Mouse (Mus musculus): ENCODE results near the gene Btbd8.

The Btbd8 gene

DNA sequence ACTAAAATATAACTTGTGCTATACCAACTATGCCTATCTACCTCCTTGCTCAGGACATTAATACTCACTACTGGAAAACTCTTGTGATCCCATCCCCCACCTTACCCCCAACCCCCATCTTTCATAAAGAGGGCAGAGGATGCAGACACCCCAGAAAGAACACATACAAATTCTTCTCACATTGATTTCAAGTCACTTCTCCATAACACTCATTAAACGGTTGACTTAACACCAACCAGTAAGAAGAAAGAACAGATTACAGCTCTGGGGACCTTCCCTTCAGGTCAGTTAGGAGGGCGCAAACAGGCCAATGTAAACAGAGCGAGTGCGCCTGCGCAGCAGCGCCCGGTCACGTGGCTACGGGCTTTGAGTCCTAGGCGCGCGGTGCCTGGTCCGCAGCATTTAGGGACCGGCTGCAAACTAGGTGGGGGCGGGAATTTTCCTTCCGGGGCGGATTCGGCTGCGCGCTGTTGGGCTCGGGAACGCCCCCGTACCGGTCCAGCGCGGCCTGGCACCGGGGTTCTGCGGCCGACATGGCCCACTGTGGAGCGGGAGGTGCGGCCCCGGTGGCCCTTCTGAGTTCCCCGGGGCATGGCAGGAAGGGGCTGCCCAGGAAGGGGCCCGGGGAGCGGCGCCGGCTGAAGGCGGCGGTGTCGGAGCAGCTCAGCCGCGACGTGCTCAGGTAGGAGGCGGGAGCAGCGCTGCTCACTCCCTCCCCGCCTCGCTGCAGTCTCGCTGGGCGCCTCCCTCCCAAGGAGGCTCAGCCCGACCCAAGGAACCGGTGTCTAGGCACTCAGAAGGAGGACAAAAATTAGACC is at the start of gene Btbd8:
Btbd8 (plus strand) TSS at position 534 of the 818 bp plus-strand sequence.
- in situ Hi-C loops (cut with MboI, MseI), result no loop called here

DNA sequence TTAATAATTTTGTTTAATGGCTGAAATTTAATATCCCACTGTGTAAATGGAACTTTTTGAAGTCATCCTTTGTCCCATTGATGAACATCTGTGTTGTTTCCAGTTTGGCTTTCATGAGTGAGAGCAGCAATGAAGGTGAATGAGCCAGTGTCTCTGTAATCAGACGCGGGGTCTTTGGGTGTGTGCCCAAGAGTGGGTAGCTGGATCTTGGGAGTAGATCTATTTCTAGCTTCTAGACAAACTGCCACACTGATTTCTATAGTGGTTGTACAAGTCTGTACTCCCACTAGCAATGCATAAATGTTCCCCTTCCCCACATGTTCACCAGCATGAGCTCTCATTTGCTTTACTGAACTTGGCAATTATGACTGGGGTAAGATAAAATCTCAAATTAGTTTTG is 48.4 kb upstream of the Btbd8 start:
- in situ Hi-C loops (cut with MboI, MseI), result no loop called here

DNA sequence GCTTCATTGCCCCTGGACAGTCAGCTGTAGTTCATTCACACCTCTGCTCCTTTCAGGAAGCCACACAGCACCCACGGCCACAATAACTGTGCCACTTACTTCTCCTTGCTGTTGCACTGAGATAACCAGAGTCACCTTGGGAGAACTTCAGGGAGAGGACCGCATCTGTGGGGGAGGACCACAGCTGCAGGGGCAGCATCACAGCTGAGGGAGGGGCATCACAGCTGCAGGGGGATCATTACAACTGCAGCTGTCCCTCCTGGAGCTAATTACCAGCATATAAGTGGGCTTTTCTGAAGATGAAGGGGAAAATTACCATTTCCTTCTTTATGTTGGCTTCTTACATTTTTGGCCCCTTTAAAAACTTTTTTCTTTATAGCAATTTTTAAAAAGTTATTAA is 43.4 kb upstream of the Btbd8 start:
- in situ Hi-C loops (cut with MboI, MseI), result no loop called here

DNA sequence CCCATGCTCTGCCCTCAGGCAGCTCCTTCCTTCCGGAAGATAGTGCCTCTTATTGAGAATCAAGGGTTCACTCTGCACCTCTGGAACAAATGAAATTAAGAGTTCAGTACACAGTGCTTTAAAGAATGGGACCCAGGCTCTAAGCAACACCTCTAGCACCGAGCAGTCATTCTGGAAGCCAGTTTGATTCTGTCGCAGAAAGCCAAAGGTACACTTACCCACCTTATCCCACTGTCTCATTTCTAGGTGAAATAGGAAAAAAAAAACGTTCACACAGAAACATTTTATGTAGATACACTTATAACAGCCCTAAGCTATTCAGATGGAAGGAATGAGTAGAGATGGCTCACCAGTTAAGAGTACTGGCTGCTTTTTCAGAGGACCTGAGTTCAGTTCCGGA is 35.4 kb upstream of the Btbd8 start, which contains the start of gene Ephx4:
Ephx4 (plus strand) TSS at position 301 of the 400 bp plus-strand sequence.
- in situ Hi-C loops (cut with MboI, MseI), result no loop called here

DNA sequence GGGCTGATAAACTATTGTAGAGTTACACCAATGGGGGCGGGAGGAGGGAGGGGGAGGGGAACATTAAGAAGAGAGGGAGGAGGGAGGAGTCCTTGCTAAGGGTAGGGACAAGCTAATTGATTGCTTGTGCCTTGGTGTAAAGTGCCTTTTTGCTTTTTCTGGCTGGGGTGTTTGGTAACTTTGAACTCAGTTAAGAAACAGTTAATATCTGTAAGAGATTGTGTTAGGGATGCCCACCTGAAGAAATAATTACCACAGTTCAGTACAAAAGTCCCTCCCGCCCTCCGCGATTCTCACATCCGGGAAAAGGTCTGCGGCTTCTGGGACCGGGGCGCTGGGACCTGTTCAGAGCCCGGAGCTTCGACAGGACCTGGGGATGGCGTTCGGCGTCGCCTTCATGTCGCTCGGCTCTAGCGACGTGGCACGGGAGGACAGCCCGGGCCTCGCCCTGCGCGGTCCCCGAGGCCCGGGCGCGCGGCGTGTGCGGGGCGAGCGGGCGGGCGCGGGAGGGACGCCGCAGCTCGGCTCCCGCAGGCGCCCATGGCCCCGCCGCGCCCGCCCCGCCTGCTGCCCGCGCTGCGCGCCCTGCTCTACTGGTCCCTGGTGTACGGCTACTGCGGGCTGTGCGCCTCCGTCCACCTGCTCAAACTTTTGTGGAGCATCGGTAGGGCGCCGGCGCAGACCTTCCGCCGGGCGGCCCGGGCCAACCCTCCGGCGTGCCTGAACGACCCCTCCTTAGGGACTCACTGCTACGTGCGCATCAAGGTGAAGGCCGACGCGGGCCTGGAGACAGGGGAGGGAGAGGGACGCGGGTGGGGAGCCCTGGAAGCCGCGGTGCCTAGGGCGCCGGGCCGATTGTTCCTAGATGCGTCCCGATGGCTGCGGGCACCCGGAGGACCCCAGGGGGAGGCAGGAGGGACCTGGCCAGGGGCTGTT is 34.5 kb upstream of the Btbd8 start:
- in situ Hi-C loops (cut with MboI, MseI), result no loop called here

DNA sequence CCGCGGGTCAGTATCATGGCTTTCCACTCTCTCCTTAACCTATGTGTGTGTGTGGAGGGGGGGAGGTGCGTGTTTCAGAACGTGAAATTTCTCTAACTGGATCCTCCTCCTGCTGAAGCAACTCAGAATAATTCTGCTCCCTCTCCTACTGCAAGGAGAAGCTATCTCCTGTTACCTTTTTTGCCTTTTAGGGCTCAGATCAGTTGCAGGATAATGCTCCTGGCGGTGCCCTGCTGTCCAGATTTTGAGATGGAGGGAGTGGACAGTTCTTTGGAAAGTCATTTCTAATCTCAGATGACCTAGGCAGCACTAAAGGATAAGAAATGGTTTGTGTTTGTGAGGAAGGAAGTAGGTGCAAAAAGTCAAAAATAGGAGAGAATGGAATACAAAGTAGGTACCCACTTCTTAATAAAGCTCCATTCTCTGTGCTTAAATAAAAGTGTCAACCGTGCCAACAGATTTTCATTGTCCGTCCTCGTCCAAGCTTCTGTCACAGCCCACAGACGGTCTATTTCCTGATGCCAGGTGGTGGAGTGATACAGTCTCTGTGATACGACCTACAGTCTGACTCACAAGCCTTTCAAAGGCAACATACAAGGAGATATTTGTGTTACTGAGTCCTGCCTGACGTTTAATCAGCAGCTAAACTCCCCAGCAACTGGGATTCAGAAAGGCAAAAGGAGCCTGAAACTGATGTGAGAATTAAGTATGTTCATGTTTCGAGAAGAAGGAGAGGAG is 33.7 kb upstream of the Btbd8 start:
- in situ Hi-C loops (cut with MboI, MseI), result no loop called here

DNA sequence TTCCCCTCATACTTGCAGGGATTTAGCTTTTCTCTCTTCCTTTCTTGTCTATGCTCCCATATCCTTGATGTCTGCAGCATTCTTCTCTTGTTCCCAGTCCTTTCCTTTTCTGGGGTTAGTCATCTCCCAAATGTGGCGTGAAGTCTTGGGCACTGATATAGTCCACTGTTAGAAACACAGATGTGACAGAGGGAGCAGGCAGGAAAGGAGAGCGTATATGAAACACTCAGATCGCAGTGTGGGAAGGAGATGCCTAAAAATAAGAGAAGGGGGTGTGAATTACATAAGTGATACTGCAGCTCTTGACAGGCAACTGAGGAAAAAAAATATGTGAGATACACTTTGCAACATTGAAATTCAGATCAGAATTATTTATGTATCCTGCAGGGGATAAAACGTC is 32.4 kb upstream of the Btbd8 start:
- in situ Hi-C loops (cut with MboI, MseI), result no loop called here

DNA sequence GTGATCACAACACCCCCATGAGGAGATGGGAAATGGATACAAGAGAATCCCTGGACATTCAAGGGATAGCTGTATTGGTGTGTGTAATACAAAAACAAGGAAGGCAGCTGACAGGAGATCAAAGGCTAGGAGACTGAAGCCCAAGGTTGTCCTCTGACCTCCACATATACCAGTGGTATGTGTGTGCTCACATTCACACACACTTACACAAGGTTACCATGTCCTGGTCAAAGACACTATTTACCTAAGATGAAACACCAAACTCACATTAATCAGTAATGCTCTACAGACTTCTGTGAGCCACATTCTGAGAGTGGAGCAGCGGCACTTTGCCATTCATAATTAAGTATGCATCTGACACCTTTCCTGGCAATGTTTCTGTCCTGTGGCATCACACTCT is 27.5 kb upstream of the Btbd8 start:
- in situ Hi-C loops (cut with MboI, MseI), result no loop called here

DNA sequence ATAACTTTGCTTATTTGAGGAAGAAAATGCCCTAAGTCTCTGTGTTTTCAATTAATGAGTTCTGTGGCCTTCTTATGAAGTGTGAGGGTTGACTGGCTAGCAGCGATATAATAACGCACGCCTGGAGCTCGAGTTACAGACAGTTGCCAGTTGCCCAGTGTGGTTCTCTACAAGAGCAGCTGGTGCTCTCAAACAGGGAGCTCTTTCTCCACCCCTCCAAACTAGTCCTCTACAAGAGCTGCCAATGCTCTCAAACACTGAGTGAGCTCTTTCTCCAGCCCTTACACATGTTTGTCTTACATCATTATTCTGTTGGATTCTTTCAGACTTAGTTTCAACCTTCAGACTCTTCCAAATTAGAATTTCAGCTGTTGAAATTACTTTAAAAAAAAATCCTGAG is 26.5 kb upstream of the Btbd8 start:
- in situ Hi-C loops (cut with MboI, MseI), result no loop called here

DNA sequence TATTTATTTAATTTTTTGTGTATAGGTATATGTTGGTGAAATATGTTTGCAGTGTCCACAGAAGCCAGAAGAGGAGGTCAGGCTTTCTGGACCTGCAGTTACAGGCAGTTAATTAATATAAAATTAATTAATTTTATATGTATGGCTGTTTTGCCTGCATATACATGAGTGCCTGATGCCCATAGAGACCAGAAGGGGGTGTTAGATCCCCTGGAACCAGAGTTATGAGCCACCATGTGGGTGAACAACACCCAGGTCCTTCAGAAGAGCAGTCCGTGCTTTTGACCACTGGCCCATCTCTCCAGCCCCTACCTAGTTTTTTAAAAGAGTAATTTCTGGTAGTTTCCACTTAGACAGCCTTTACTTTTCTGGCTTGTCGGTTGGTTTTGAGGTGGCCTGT is 25.5 kb upstream of the Btbd8 start:
- in situ Hi-C loops (cut with MboI, MseI), result no loop called here

DNA sequence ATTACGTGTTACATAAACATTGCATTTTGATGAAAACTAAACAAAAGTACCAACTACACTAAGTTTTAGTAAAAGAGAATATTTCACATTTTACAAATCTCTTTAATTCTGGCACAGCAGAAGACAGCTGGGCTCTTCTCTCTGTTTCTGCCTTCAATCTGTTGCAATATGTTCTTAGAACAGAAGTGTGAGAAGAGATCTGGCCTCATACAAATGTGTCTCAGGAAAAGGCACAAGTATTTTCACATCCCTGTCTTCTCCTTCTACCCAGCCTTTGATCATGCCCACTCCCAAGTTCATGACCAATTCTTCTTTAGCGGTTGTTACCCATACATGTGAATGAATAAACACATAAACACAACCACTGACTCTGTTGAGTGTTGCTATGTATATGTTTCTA is 22.7 kb upstream of the Btbd8 start:
- in situ Hi-C loops (cut with MboI, MseI), result no loop called here

DNA sequence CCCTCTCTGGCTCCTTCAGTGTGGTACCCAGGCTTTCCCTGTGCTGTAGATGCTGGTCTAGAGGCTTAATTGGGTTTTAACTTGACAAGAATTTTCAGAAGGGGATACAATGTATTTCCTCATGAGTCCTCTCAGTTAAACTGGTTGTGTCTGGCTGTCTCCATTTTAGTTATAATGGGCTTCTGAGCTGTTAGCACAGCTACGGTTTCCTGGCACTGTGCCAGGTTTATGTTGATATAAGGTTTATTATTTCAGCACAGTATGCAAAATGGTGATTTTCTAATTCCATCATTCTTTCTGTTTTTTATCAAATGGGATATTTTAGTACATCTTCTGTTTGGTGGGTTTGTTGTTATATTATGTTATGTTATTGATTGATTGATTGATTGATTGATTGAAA is 16.1 kb upstream of the Btbd8 start:
- in situ Hi-C loops (cut with MboI, MseI), result no loop called here

DNA sequence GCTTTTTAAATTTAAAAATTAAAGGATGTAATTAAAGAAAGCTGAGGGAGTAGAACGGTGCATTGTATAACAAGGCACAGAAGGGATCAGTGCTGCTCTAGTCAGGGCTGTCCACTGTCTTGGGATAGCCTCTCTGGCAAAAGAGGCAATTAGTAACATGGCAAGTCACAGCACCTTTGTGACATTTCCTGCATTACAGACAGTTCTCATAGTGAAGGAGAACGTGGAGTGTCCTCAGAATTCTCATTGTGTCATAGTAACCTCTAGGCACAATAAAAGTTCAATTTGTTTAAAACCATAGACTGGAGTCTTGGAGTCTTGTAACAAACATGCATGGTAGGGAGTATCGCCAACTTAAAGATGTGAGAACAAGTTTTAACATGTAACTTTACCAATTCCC is 6.5 kb upstream of the Btbd8 start, which contains the start of gene Lpcat2b:
Lpcat2b (plus strand) TSS at position 301 of the 400 bp plus-strand sequence.
- in situ Hi-C loops (cut with MboI, MseI), result no loop called here

DNA sequence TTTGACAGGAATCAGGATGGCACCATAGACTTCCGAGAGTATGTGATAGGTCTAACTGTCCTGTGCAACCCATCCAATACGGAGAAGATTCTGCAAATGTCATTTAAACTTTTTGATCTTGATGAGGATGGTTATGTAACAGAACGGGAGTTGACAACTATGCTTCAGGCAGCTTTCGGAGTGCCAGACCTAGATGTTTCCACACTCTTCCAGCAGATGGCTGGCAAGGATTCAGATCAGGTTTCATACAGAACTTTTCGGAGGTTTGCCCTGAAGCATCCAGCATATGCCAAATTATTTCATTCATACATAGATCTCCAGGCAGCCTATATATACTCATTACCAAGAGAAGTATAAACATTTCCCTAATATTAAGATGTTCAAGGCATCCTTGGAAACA is 3.8 kb upstream of the Btbd8 start:
- in situ Hi-C loops (cut with MboI, MseI), result no loop called here

DNA sequence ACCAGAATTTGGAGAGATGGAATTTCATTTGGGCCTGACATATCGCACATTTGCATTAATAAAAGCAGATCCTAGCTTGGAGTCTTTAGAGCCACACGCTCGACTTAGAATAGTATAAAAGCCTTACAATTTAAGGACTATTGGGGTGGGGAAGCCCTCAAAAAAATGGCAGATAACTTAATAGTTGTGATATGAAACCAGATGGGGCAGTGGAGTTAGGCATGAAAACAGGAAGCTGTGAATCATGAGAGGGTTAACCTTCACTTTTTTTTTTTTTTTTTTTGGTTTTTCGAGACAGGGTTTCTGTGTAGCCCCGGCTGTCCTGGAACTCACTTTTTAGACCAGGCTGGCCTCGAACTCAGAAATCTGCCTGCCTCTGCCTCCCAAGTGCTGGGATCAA is 1.6 kb upstream of the Btbd8 start:
- in situ Hi-C loops (cut with MboI, MseI), result no loop called here

DNA sequence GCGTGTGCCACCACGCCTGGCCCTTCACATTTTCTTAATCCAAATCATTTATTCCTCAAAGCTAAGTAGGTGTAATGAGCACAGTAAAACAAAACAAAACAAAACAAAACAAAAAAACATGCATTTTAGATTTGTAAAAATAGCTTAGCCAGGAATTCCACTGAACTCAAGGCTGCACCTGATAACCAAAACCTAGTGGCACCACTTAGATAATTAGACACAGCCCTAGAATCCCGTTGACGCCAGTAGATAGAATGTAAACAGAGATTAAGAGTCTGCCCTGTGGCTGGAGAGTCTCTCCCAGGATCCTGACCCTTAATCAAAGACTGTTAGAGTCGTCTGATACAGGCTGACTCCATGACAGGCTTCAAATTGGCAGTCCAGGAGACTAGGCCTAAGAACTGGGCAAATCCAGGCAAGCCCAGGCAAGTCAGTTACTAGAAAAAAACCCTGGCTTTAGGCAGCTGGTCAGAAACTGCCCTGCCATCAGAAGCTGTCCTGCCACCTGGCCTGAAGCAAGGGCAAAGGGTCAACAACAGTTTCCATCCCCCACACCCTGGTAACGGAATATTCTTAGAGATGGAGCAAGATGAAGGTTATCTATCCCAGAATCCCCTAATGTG is 1.1 kb upstream of the Btbd8 start:
- in situ Hi-C loops (cut with MboI, MseI), result no loop called here

DNA sequence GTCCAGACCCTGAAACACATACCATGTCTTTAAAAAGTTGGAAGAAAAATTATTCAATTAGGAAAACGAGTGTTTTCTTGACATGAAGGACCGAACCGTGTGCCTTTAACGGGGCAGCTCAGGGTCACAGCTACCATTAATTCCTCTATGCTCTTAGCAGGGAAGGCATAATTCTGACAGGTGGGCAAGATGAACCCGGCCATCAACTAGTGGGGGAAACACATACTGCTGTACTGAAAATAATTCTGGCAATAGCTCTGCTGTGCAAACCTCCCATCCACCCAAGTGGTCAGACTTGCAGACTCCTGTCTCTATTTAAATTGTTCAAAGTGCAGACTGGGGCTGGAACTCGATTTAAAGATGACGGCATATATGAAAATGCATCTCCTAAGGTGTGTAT is 556 bp downstream of the Btbd8 start:
- in situ Hi-C loops (cut with MboI, MseI), result no loop called here

DNA sequence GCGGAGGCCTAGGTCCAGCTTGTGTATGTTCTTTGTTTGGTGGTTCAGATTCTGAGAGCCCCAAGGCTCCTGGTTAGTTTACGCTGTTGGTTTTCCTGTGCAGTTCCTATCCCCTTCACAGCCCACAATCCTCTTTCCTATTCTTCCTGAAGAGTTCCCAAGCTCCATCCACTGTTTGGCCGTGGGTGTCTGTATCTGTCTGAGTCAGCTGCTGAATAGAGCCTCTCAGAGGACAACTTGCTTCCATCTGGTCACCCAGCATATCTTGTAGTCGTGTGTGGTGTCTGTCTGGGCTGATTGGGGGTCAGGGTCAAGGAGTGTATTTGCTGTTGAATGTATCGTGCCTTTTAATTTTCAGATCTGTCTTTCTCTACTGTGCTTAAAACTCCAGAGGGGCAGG is 4.1 kb downstream of the Btbd8 start:
- in situ Hi-C loops (cut with MboI, MseI), result loop anchor here in 1 of 2 experiments (10.0 kb wide), 1 partner anchor 823 kb away; the partner anchor contains the start of gene Dr1

DNA sequence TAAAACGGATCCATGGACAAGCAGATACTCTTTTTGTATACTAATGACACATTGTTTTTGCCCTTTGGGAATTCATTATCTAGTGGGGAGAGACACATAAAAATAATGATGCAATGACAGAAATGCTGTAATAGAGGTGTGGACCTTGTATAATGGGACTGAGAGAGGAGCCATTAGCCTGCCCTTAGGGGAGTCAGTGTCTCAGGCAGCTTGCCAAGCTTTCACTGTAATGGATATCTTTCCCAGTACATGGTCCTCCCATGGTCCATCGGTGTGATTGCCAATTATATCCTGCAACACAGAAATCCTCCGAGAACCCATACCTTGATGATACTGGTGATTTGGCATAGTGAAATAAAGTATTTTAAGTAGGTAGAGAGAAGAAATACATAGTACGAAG is 6.5 kb downstream of the Btbd8 start:
- in situ Hi-C loops (cut with MboI, MseI), result loop anchor here in 1 of 2 experiments (10.0 kb wide), 1 partner anchor 821 kb away; the partner anchor contains the start of gene Dr1

DNA sequence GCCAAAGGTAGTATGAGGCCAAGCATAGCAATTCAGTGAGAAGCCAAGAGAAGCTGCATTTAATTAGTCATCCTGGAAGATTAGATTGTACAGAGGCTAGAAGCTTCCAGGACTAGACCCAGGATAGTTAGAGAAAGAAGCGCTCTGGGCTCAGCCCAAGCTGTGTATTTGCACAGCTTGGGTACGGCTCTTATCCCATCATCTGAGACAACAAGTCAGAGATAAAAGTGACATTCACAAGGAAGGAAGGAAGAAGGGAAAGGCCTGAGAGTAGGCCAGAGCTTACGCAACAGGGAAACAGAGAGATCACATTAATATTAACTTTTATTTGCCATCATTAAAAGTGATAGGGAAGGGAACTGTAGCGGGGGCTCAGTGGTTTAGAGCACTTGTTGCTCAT is 10.2 kb downstream of the Btbd8 start:
- in situ Hi-C loops (cut with MboI, MseI), result loop anchor here in 1 of 2 experiments (10.0 kb wide), 1 partner anchor 817 kb away; the partner anchor contains the start of gene Dr1

DNA sequence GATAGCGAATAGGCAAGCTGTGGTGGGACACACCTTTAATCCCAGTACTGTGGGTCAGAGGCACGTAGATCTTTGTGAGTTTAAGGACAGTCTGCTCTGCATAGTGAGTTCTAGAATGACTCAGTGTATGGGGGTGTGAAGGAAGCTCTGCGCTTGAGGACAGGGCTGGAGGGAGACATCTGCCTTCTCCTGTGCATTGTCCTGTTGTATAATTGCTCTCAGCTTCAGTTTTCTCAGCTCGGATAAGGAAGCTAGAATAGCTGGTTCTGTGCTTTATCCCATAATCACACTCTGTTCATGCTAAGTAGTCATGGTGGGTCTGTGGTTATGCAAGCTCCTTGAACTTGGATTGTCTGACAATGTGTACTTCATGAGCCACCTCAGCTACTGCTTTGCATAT is 11.0 kb downstream of the Btbd8 start:
- in situ Hi-C loops (cut with MboI, MseI), result loop anchor here in 1 of 2 experiments (10.0 kb wide), 1 partner anchor 816 kb away; the partner anchor contains the start of gene Dr1

Data from T-helper 17 cell (primary cell).